Mouse (Mus musculus): ENCODE measurements around the gene Dhx29. TPM values are rescaled to one million over a fixed set of nuclear protein-coding genes. Genes with fewer than 3 reads are reported as not detected.

Dhx29 gene
- 24.0 and 25.5 TPM in 2 replicates for polyA plus RNA-seq (2011; ENCODE audit: insufficient read length, low read depth, missing spikeins)

DNA sequence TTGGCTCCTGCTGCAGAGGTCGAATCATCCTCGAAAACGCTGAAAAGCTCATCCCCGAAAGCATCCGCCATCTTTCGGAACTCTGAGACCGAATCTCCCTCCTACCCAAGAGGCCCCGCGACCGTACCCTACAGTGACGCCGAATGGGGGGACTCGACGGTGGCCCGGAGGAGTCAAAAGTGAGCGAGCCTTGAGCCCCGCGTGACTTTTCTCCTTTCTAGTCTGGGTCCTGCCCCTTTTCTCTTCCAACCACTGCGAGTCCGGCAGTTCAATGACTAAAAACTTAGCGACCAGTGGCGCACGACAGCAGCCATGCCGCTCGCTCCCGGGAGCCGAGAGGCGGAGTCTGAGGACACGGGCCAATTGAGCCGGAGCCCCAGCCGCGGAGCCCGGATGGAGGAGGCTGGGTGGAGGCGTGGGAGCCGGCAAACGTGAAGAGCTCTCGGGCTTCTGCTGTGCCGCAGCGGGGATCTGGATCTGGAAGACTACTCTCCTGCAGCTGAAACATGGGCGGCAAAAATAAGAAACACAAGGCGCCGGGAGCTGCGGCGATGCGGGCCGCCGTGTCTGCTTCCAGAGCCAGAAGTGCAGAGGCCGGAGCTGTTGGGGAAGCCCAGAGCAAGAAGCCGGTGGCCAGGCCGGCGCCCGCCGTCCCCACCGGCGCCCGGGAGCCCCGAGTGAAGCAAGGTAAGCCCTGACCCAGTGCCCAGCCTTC lies at the start of gene Dhx29, which contains the start of gene Mtrex:
Dhx29 (plus strand) TSS at position 168 of the 715 bp plus-strand sequence.
Mtrex (minus strand) TSS at position 112 of the 715 bp plus-strand sequence.
- Histone ChIP-seq H3K4me3 (ENCODE audit: insufficient read depth, low read length) (peak within 1 kb of the TSS; percentile 97), H3K27ac (ENCODE audit: insufficient read depth, low read length) (peak within 1 kb of the TSS; percentile 78), H3K4me1 (ENCODE audit: control insufficient read depth, insufficient read depth, low read length) (peaks cover 2% of the 10 kb centered on the region; the same call in 1 of the 2 replicates)
- TF ChIP-seq POLR2A (IDR thresholded peaks at IDR 0.05; ENCODE audit: low read depth, low read length) (peak; percentile 64), CTCF (IDR thresholded peaks at IDR 0.05; ENCODE audit: borderline replicate concordance, insufficient read depth, low read length) (no peak)

DNA sequence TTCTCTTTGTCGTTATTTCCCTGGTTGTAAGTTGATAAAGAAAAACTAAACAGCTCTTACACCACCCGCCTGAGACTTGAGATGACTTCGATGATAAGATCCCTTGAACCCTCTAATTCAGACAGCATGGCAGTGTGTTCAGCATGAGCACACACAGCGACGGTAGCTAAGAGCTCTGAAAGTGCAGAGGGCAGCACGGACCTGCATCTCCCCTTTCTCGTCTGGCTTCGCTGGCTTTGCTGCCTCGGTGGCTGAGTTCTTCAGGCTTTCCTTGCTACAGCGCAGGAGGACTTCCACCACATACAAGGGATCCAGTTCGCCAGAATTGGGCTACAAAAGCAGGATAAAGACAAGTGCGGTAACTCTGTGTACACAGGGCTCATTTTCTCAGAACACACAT lies 40.0 kb upstream of the Dhx29 start:
- Histone ChIP-seq H3K4me3 (ENCODE audit: insufficient read depth, low read length) (no peak overlapping the region), H3K4me1 (ENCODE audit: control insufficient read depth, insufficient read depth, low read length) (no peaks in the 10 kb centered on the region), H3K27ac (ENCODE audit: insufficient read depth, low read length) (no peak overlapping the region)
- TF ChIP-seq POLR2A (IDR thresholded peaks at IDR 0.05; ENCODE audit: low read depth, low read length): no peak
- no peak for TF ChIP-seq CTCF (IDR thresholded peaks at IDR 0.05; ENCODE audit: borderline replicate concordance, insufficient read depth, low read length)

DNA sequence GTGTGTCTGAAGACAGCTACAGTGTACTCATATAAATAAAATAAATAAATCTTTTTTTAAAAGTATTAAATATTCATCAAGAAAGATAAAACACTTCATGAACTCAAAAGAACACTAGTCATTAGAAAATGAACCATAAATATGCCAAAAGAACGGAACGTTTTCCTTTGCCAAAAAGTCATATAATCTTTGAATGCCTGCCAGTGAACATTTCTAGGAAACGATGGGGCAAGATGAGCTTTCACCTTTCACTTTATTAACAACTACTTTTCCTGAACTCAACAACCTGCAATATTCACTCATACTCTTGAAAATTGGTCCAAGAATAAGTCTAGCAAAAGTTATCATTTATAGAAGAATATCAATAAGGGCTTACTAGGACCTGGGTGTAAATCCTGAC lies 25.1 kb upstream of the Dhx29 start:
- H3K4me1 ChIP-seq (ENCODE audit: control insufficient read depth, insufficient read depth, low read length): no peaks in the 10 kb centered on the region
- TF ChIP-seq CTCF (IDR thresholded peaks at IDR 0.05; ENCODE audit: borderline replicate concordance, insufficient read depth, low read length) (no peak), POLR2A (IDR thresholded peaks at IDR 0.05; ENCODE audit: low read depth, low read length) (no peak)
- H3K4me3 ChIP-seq (ENCODE audit: insufficient read depth, low read length): no peak overlapping the region
- H3K27ac ChIP-seq (ENCODE audit: insufficient read depth, low read length): no peak overlapping the region

DNA sequence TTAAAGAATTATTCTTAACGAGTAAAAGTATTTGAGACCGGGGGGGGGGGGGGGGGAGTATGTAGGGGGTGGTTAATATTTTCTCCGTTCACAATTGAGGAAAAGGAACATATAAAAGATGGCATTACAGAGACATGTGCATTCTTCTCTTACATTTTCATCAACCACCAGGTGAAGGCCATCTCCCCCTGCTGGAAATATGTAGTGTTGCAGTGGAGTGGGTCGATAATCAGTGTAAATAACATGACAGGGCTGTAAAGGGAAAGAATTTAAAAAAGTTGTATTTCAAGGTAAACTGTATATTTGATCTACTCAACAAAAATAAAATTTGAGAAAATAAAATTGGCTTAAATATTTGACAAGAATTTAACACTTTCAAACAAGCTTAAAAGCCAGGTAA lies 17.6 kb upstream of the Dhx29 start:
- TF ChIP-seq CTCF (IDR thresholded peaks at IDR 0.05; ENCODE audit: borderline replicate concordance, insufficient read depth, low read length): no peak
- H3K27ac ChIP-seq (ENCODE audit: insufficient read depth, low read length): no peak overlapping the region
- no peaks in the 10 kb centered on the region for H3K4me1 ChIP-seq (ENCODE audit: control insufficient read depth, insufficient read depth, low read length)
- H3K4me3 ChIP-seq (ENCODE audit: insufficient read depth, low read length): no peak overlapping the region

DNA sequence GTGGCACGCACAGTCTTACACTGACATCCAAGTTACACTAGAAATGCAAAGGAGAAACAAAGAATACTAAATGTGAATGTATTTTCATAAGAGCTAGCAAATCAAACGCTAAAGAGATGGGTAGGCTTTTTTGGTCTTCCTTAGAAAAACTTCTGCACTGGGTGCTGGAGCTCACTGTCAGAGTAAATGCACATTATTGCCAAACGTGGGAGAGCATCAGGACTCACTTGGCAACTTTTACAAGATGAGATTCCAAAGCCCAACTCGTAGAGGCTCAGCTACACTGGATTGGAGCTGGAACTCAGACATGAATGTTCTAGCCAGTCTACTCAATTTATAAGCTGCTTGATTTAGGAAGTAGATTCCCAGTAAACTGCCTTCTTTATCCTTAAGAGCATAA lies 16.8 kb upstream of the Dhx29 start:
- Histone ChIP-seq H3K4me3 (ENCODE audit: insufficient read depth, low read length) (no peak overlapping the region), H3K27ac (ENCODE audit: insufficient read depth, low read length) (no peak overlapping the region), H3K4me1 (ENCODE audit: control insufficient read depth, insufficient read depth, low read length) (no peaks in the 10 kb centered on the region)
- TF ChIP-seq CTCF (IDR thresholded peaks at IDR 0.05; ENCODE audit: borderline replicate concordance, insufficient read depth, low read length): no peak
- TF ChIP-seq POLR2A (IDR thresholded peaks at IDR 0.05; ENCODE audit: low read depth, low read length): no peak

DNA sequence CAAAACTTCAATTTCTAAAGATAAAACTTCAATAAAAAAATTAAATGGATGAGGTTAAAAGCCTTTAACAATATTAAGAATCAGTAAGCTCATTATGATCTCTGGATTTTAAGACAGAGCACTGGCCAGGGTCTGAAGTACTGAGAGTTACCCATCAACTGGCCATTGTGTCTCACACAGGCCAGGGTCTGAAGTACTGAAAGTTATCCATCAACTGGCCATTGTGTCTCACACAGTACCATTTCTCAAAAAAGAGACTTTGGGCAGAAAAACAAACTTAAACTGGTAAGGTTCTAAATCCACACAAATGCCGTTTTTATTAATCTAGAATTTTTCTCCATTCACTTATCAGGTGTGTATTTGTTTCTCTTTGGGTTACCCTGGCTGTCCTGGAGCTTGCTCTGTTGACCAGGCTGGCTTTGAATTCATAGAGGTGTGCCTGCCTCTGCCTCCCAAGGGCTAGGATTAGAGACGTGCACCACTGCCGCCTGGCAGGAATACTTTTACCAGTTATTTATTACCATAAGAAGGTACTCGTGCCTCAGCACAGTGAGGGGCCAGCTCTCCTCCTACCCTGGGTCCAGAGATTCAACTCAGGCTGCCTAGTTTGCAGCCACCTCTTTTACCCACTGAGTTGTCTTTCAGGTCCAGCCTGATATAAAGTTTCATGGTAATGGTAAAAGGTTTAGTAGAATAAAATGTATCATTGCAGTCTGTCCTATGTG lies 8.0 kb upstream of the Dhx29 start:
- H3K27ac ChIP-seq (ENCODE audit: insufficient read depth, low read length): no peak overlapping the region
- TF ChIP-seq CTCF (IDR thresholded peaks at IDR 0.05; ENCODE audit: borderline replicate concordance, insufficient read depth, low read length) (no peak), POLR2A (IDR thresholded peaks at IDR 0.05; ENCODE audit: low read depth, low read length) (no peak)
- no peak overlapping the region for H3K4me3 ChIP-seq (ENCODE audit: insufficient read depth, low read length)
- no peaks in the 10 kb centered on the region for H3K4me1 ChIP-seq (ENCODE audit: control insufficient read depth, insufficient read depth, low read length)

DNA sequence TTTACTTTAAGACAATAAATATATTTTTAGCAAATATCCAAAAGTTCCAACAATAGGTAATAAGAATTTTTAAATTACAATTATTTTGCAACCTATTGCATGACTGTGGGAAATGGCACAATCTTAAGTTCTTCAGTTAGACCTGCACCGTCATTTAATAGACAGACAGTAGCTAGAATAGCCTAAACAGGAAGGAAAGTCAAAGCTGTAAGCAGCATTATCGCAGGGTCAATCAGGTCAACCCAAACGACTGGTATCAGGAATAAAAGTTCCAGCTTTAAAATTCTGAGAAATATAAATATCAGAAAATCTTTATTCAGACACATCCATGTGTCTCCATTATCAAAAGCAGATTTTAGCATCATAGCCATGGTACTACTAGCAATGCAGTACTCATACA lies 6.3 kb upstream of the Dhx29 start:
- Histone ChIP-seq H3K4me3 (ENCODE audit: insufficient read depth, low read length) (no peak overlapping the region), H3K27ac (ENCODE audit: insufficient read depth, low read length) (no peak overlapping the region), H3K4me1 (ENCODE audit: control insufficient read depth, insufficient read depth, low read length) (peaks cover 2% of the 10 kb centered on the region; the same call in 1 of the 2 replicates)
- no peak for TF ChIP-seq POLR2A (IDR thresholded peaks at IDR 0.05; ENCODE audit: low read depth, low read length)
- no peak for TF ChIP-seq CTCF (IDR thresholded peaks at IDR 0.05; ENCODE audit: borderline replicate concordance, insufficient read depth, low read length)

DNA sequence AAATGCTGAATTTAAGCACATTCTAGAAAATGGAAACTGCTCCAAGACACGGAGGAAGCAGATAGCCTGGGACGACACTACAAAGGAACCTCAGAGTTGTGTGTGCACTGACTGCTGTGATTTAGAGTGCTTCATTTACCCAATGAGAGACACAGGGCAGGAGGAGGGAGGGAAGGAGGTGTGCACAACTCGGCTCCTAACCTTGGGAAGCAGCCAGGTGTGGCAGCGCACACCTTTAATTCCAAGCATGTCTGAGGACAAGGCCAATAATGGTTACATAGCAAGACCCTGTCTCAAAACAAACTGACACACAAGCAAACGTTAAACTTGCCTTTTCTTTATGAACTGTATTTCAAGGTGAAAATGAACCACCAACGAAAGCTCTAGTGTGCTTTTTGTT lies 2.0 kb upstream of the Dhx29 start:
- Histone ChIP-seq H3K4me1 (ENCODE audit: control insufficient read depth, insufficient read depth, low read length) (peaks cover 2% of the 10 kb centered on the region; the same call in 1 of the 2 replicates), H3K4me3 (ENCODE audit: insufficient read depth, low read length) (0 out of 2 replicates have a peak overlapping the region, but pooled peaks have one; percentile 3), H3K27ac (ENCODE audit: insufficient read depth, low read length) (no peak overlapping the region)
- TF ChIP-seq CTCF (IDR thresholded peaks at IDR 0.05; ENCODE audit: borderline replicate concordance, insufficient read depth, low read length): no peak
- TF ChIP-seq POLR2A (IDR thresholded peaks at IDR 0.05; ENCODE audit: low read depth, low read length): no peak

DNA sequence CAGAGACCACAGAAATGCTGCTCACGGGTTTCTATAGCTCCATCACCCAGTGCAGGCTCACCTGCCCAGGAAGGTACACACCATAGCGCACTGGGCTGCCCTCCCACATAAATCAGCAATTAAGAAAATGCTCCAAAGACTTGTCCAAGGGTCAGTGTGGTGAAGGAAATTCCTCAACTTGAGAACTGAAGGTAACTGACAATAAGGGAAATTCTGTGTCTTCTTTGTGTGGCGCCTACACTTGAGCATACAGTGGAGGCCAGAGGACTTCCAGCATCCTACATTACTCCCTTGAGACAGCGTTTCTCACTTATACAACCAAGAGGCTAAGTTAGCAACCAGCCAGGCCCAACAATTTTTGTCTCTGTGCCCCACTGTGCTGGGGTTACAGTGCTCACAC lies 1.3 kb upstream of the Dhx29 start:
- TF ChIP-seq POLR2A (IDR thresholded peaks at IDR 0.05; ENCODE audit: low read depth, low read length) (no peak), CTCF (IDR thresholded peaks at IDR 0.05; ENCODE audit: borderline replicate concordance, insufficient read depth, low read length) (no peak)
- peak overlapping the region; percentile 97 for H3K4me3 ChIP-seq (ENCODE audit: insufficient read depth, low read length)
- H3K4me1 ChIP-seq (ENCODE audit: control insufficient read depth, insufficient read depth, low read length): peaks cover 2% of the 10 kb centered on the region; the same call in 1 of the 2 replicates
- no peak overlapping the region for H3K27ac ChIP-seq (ENCODE audit: insufficient read depth, low read length)

DNA sequence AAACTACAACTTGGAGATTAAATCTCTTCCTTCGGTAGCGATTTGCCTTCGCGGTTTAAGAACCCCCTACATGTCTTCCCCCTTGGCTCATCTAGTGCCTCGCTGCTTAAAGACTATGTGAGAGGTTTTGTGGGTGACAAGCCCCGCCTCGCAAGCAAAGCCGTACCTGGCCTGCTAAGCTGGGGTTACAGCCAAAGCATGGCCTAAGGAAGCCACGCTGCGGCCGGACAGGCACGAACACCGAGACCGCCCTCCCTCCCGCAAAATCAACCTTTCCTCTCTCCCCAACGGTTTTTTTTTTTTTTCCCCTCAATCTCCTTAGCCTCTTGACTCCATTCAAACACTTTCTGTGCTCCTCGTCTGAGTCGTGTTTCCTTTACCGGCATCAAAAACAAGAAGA lies 458 bp upstream of the Dhx29 start:
- peaks cover 2% of the 10 kb centered on the region; the same call in 1 of the 2 replicates for H3K4me1 ChIP-seq (ENCODE audit: control insufficient read depth, insufficient read depth, low read length)
- peak overlapping the region; percentile 97 for H3K4me3 ChIP-seq (ENCODE audit: insufficient read depth, low read length)
- no peak for TF ChIP-seq POLR2A (IDR thresholded peaks at IDR 0.05; ENCODE audit: low read depth, low read length)
- no peak for TF ChIP-seq CTCF (IDR thresholded peaks at IDR 0.05; ENCODE audit: borderline replicate concordance, insufficient read depth, low read length)
- peak overlapping the region; percentile 78 for H3K27ac ChIP-seq (ENCODE audit: insufficient read depth, low read length)
